8 mouse cellular contexts compared by ENCODE assay signal in genomic region chrX:157490769-157491144, GRCm38 (mm10). TPM values are rescaled to one million over a fixed set of nuclear protein-coding genes. Genes with fewer than 3 reads are reported as not detected.
A peak's percentile ranks its signal among the peaks of the same experiment; 100 is the strongest.
DNase-seq lines count a peak whose midpoint lies in the region; ATAC-seq and TF ChIP-seq lines count a peak whose summit lies in the region.

No protein-coding gene starts in this region.

- 15% methylated on average over 12 of the region's 12 CpGs for WGBS in heart, embryonic 16.5 days
- WGBS in embryonic facial prominence, embryonic 13.5 days, result 18% methylated on average over 12 of the region's 12 CpGs
- 29% methylated on average over 12 of the region's 12 CpGs for WGBS in midbrain, postnatal 0 days

- in situ Hi-C loops in ES-E14 (cut with MboI; ENCODE audit: low sequenced_read_pairs in 2 of 2, unreplicated experiment in 2 of 2), result no loop called here

- H3K4me3 ChIP-seq in heart, embryonic 16.5 days (ENCODE audit: low read length), result peak overlapping the region; percentile 76
- peak overlapping the region; percentile 75 to 98 for H3K4me3 ChIP-seq in ES-E14 (ENCODE audit: insufficient read depth in 1 of 2, low read depth in 1 of 2, low read length in 2 of 2, poor library complexity in 1 of 2, severe bottlenecking in 1 of 2)
- peak overlapping the region; percentile 62 for H3K4me3 ChIP-seq in embryonic facial prominence, embryonic 13.5 days
- peak overlapping the region; percentile 62 for H3K4me3 ChIP-seq in midbrain, postnatal 0 days (ENCODE audit: low read depth, low read length)

- H3K27ac ChIP-seq in heart, embryonic 16.5 days (ENCODE audit: low read length), result no peak overlapping the region; the same call in 1 of the 2 replicates
- peak overlapping the region; percentile 84; the same call in 1 of the 2 replicates for H3K27ac ChIP-seq in ES-E14 (ENCODE audit: insufficient read depth, low read depth, low read length, poor library complexity, severe bottlenecking)
- no peak overlapping the region for H3K27ac ChIP-seq in embryonic facial prominence, embryonic 13.5 days
- H3K27ac ChIP-seq in midbrain, postnatal 0 days (ENCODE audit: low read depth, low read length), result peak overlapping the region; percentile 89

- no peak for DNase-seq in heart, postnatal 25 days (ENCODE audit: low spot score)
- DNase-seq in ES-E14 (ENCODE audit: low read depth, low spot score), result no peak
- DNase-seq in kidney, postnatal 10 days, result peak; percentile 11
- peak; percentile 32 for DNase-seq in midbrain, postnatal 0 days (ENCODE audit: low spot score)
- no peak for DNase-seq in gastrocnemius, postnatal 4 days (ENCODE audit: low spot score in 2 of 2)
- DNase-seq in ovary, postnatal 36 days (ENCODE audit: low spot score), result no peak

- H3K4me1 ChIP-seq in heart, embryonic 16.5 days (ENCODE audit: control insufficient read depth, insufficient read depth, low read length), result peaks cover 4% of the 10 kb centered on the region; the same call in 1 of the 2 replicates
- H3K4me1 ChIP-seq in ES-E14 (ENCODE audit: control insufficient read depth in 2 of 2, insufficient read depth in 2 of 2, low read length in 2 of 2, poor library complexity in 1 of 2), result 0 out of 4 replicates have a peak, but pooled peaks cover 1 to 3% of the 10 kb centered on the region in 2 experiments
- peaks cover 5% of the 10 kb centered on the region; the same call in 1 of the 2 replicates for H3K4me1 ChIP-seq in embryonic facial prominence, embryonic 13.5 days
- H3K4me1 ChIP-seq in midbrain, postnatal 0 days (ENCODE audit: insufficient read depth, low read length), result no peaks in the 10 kb centered on the region

- no peaks in the 10 kb centered on the region for H3K27me3 ChIP-seq in heart, embryonic 16.5 days (ENCODE audit: control insufficient read depth, insufficient read depth, low read length)
- H3K27me3 ChIP-seq in embryonic facial prominence, embryonic 13.5 days, result peaks cover 6% of the 10 kb centered on the region; the same call in 1 of the 2 replicates
- no peaks in the 10 kb centered on the region for H3K27me3 ChIP-seq in midbrain, postnatal 0 days (ENCODE audit: insufficient read depth, low read length)

- ATAC-seq in heart, embryonic 16.5 days (replicated peaks; ENCODE audit: extremely low read depth, insufficient read depth, low FRiP score), result no peak
- no peak for ATAC-seq in embryonic facial prominence, embryonic 13.5 days (ENCODE audit: insufficient number of reproducible peaks, insufficient read depth, low FRiP score, low TSS enrichment, low read depth)
- peak; percentile 25; the same call in 1 of the 2 replicates for ATAC-seq in midbrain, postnatal 0 days (ENCODE audit: low FRiP score)

- no peak for TF ChIP-seq CTCF in midbrain, postnatal 0 days (IDR thresholded peaks at IDR 0.05)

- H3K9ac ChIP-seq in heart, embryonic 16.5 days (ENCODE audit: low read length), result peak overlapping the region; percentile 82
- H3K9ac ChIP-seq in ES-E14 (ENCODE audit: insufficient read depth, low read depth, low read length, poor library complexity, severe bottlenecking), result peak overlapping the region; percentile 94; the same call in 1 of the 2 replicates
- peak overlapping the region; percentile 78 for H3K9ac ChIP-seq in embryonic facial prominence, embryonic 13.5 days
- peak overlapping the region; percentile 84 for H3K9ac ChIP-seq in midbrain, postnatal 0 days (replicated peaks; ENCODE audit: low read length, poor library complexity, severe bottlenecking)

- intact Hi-C loops in heart, postnatal 25 days (cut with DNase I), result no loop called here

- H3K9me3 ChIP-seq in heart, embryonic 16.5 days (replicated peaks; ENCODE audit: control insufficient read depth, low read length), result no peaks in the 10 kb centered on the region
- no peaks in the 10 kb centered on the region for H3K9me3 ChIP-seq in ES-E14 (ENCODE audit: control insufficient read depth, insufficient read depth, low read depth, low read length)
- H3K9me3 ChIP-seq in embryonic facial prominence, embryonic 13.5 days, result no peaks in the 10 kb centered on the region
- no peaks in the 10 kb centered on the region for H3K9me3 ChIP-seq in midbrain, postnatal 0 days (ENCODE audit: low read length)

- H3K36me3 ChIP-seq in heart, embryonic 16.5 days (ENCODE audit: control insufficient read depth, insufficient read depth), result no peaks in the 10 kb centered on the region
- H3K36me3 ChIP-seq in ES-E14 (ENCODE audit: control insufficient read depth, insufficient read depth, low read length, poor library complexity, severe bottlenecking), result no peaks in the 10 kb centered on the region
- no peaks in the 10 kb centered on the region for H3K36me3 ChIP-seq in embryonic facial prominence, embryonic 13.5 days
- no peaks in the 10 kb centered on the region for H3K36me3 ChIP-seq in midbrain, postnatal 0 days (ENCODE audit: insufficient read depth, low read length)

- peak overlapping the region; percentile 73 for H3K4me2 ChIP-seq in heart, embryonic 16.5 days (ENCODE audit: low read depth, low read length)
- H3K4me2 ChIP-seq in embryonic facial prominence, embryonic 13.5 days, result peak overlapping the region; percentile 58
- H3K4me2 ChIP-seq in midbrain, postnatal 0 days (ENCODE audit: low read depth, low read length, poor library complexity, severe bottlenecking), result peak overlapping the region; percentile 49

TF ChIP-seq in ES-E14, 5 proteins besides CTCF, POLR2A, EP300 and RAD21:
- TF ChIP-seq HCFC1 (IDR thresholded peaks at IDR 0.05; ENCODE audit: borderline replicate concordance, insufficient read depth, low read length) (no peak), MAFK (IDR thresholded peaks at IDR 0.05; ENCODE audit: insufficient read depth, low read depth, low read length) (no peak)
TF ChIP-seq in ES-E14: peak in this region for 0.

RNA-seq across cellular contexts. Expression of gene Sms, which starts 1.3 kb away (rescaled TPM):
- 33.7 and 42.2 TPM in 2 replicates for polyA plus RNA-seq in heart, embryonic 16.5 days (2015; fragmentation: Nextera tagmentation; extraction: Ambion mirVana)
- 10 to 100 TPM; 27.8 to 39.6 TPM for total RNA-seq in heart, postnatal 25 days (2021)
- 82.0 and 90.8 TPM in 2 replicates for total RNA-seq in ES-E14 (2012; rRNA removed)
- polyA plus RNA-seq in embryonic facial prominence, embryonic 13.5 days (2015; fragmentation: Nextera tagmentation; extraction: Ambion mirVana), result 46.6 and 65.5 TPM in 2 replicates
- total RNA-seq in midbrain, postnatal 0 days (2014; rRNA removed), result 119 and 170 TPM in 2 replicates
- polyA plus RNA-seq in midbrain, postnatal 0 days (2015; fragmentation: Nextera tagmentation; extraction: Ambion mirVana), result 200 and 212 TPM in 2 replicates
- total RNA-seq in gastrocnemius, postnatal 4 days (2021), result 10 to 100 TPM; 45.6 to 72.1 TPM

Comparison
In these comparisons a context has a peak if more than half of its experiments do, and no peak if none do; other contexts are left out.
1. H3K27ac ChIP-seq: peak in ES-E14 (single experiment) and midbrain, postnatal 0 days (single experiment); none in heart, embryonic 16.5 days (single experiment) and embryonic facial prominence, embryonic 13.5 days (single experiment).
2. DNase-seq: peak in kidney, postnatal 10 days (single experiment) and midbrain, postnatal 0 days (single experiment); none in heart, postnatal 25 days (single experiment), ES-E14 (single experiment), gastrocnemius, postnatal 4 days (0 of 2) and ovary, postnatal 36 days (single experiment).
3. Peak in every context shown above with its lines, with median percentiles within 50 percentile points of each other: H3K4me2 ChIP-seq, H3K4me3 ChIP-seq and H3K9ac ChIP-seq.